Mouse (Mus musculus) adrenal gland, postnatal 4 days (tissue): ENCODE measurements around the gene Scn4b. TPM values are rescaled to one million over a fixed set of nuclear protein-coding genes. Genes with fewer than 3 reads are reported as not detected.

Experiments
- DNase-seq, 2 experiments: peaks; one replicate each; pipeline ENCODE4 v3.0.0; 2021 to 2022; ENCODE audit warnings: low spot score in 2 of 2, mixed read lengths in 2 of 2
- long read RNA-seq, 2 experiments: library from polyadenylated mRNA; stranded (forward); transcript quantifications; one replicate each; pipeline ENCODE4 v2.0.0; 2021
- total RNA-seq, 2 experiments: library from RNA; stranded (reverse); gene quantifications; 2 replicates each; pipeline ENCODE4 v1.2.3; 2021

The Scn4b gene
- 1 to 10 TPM; 2.6 to 3.0 TPM for total RNA-seq
- long read RNA-seq, experiment 1: 0 reads
- long read RNA-seq, experiment 2, partial matches to known transcripts: 0 of 1 reads
- long read RNA-seq, experiment 2, other reads (novel, unspliced or antisense): 1 of 1 reads

DNA sequence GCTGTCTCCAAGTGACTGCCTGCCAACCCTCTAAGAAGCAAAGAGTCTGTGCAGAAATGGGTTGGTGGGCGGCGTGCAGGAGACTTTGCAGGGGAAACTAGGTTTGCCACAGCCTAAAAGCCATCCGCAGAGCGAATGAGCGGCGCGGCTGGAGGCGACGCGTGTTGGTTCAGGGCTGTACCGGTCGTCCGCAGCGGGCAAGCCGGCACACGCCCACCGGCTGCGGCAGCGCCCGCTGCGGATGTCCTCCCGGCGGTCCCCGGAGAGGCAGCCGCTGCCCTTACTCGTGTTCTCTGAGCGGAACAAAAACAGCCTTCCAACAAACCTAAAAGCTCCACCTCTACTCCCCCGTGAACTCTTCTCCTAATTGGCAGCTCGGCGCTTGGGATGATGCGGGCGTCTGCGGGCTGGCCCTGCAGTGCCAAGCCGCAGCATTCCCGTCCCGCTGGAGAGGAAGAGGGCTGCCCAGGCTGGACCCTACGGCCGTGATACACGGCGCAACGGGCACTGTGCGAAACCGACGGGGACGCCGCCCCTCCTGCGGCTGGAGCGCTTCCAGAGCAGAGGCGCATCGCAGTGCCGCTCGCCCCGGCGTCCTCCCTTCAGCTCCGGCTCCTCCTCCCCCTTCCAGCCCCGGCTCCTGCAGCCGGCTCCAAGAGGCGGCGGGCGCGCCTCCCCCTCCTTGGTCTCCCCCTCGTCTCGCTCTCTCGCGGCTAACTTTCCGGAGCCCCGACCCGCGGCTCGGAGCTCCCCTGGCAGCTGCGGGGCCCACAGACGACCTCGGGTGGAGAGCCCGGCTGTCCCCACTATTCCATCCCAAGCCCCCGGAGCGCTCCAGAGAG lies at the start of gene Scn4b:
Gene Scn4b (plus strand): TSS at position 205 of the 842 bp plus-strand sequence.
- DNase-seq: no peak

- DNase-seq: no peak
Observed at GRCm38 (mm10) chr9:45090811-45091210, 47.4 kb upstream of the Scn4b start.

- no peak for DNase-seq
Observed at GRCm38 (mm10) chr9:45092641-45093040, 45.6 kb upstream of the Scn4b start.

DNA sequence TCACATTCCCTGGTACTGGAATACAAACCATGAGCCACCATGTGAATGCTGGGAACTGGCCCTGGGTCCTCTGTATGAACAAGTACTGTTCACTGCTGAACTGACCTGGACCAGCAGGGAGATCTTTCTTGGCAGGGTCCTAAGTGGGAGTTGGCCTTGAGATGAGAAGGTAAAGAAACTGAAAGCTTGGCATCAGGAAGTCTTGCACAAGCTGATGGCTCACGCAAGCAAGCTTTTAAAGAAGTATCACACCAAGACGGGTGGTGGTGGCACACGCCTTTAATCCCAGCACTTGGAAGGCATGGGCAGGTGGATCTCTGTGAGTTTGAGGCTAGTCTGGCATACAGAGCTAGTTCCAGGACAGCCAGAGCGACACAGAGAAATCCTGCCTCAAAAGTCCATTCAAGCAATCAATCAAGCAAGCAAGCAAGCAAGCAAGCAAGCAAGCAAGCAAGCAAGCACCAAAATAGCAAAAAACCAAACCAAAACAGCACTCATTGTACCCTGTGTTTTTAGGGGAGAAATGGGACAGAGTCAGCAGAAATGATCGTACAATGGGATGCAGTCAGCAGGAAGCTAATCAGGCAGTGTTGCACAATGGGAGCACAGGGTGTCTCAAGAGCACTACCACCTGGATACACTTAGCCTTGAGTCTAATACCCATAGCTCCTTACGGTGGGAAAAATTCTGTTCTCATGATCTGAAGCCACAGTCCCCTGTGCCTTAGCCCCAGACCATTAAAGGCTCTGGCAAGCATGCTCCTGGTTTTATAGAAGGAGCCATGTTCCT lies 42.9 kb upstream of the Scn4b start:
- no peak for DNase-seq

- DNase-seq: no peak
Observed at GRCm38 (mm10) chr9:45097877-45098276, 40.3 kb upstream of the Scn4b start.

DNA sequence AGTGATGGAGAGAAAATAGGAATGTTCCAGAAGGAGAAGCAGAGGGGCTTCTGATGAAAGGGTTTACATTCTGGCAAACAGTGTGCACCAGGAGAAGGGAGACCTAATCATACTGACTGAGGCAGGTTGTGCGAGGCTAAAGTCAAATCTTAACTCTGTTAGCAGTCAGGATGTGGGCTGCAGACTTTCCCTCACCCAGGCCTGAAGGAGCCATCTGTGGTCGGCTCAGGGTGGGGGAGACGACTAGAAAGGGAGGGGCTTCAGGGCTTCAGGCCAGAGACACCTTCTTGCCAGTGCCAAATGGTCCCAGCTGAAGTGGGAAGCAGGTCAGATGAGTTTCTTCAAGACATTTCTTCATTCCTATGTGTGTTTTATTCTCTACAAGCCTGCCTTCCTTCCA lies 39.8 kb upstream of the Scn4b start:
- DNase-seq: no peak

- DNase-seq: no peak
Observed at GRCm38 (mm10) chr9:45102528-45102927, 35.7 kb upstream of the Scn4b start.

- no peak for DNase-seq
Observed at GRCm38 (mm10) chr9:45103211-45103979, 34.8 kb upstream of the Scn4b start.

GRCm38 (mm10) chr9:45105596-45106374 lies 32.4 kb upstream of the Scn4b start:
- DNase-seq: no peak

GRCm38 (mm10) chr9:45115706-45116105 lies 22.5 kb upstream of the Scn4b start:
- no peak for DNase-seq

GRCm38 (mm10) chr9:45116819-45117218 lies 21.4 kb upstream of the Scn4b start:
- no peak for DNase-seq

DNA sequence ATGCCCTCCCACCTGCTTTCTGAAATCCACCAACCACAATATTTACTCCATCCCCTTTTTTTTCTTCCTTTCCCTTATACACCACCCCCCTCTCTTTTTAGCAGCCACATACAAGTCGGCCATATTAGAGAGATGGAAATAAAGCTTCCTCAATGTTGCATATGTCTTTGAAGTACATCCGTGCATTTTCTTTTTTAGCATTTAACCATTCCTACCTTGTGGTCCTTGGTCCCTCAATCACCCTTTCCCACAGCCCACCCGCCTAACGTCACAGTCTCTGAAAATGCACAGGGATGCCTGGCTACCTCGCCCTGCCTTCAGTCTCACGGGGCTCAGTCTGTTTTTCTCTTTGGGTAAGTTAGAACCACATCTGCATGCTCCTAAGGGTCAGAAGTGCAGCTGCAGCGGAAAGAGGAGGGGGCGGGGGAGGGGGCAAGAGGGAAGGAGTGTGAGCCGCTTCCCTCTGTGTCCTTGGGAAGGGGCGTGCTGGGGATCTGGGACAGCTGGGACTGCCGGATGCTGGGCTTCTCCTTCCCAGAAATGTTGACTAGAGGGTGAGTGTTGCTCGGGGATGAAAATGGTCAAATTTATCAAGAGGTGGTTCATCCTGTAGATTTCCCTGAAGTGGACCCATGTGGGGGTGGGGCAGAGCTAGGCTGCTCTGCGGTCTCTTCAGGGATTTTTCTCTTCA lies 20.3 kb upstream of the Scn4b start, which contains the start of gene Scn2b:
Gene Scn2b (plus strand): TSS at position 42 of the 691 bp plus-strand sequence.
- DNase-seq: no peak

GRCm38 (mm10) chr9:45118552-45118951 lies 19.6 kb upstream of the Scn4b start:
- DNase-seq: no peak

DNA sequence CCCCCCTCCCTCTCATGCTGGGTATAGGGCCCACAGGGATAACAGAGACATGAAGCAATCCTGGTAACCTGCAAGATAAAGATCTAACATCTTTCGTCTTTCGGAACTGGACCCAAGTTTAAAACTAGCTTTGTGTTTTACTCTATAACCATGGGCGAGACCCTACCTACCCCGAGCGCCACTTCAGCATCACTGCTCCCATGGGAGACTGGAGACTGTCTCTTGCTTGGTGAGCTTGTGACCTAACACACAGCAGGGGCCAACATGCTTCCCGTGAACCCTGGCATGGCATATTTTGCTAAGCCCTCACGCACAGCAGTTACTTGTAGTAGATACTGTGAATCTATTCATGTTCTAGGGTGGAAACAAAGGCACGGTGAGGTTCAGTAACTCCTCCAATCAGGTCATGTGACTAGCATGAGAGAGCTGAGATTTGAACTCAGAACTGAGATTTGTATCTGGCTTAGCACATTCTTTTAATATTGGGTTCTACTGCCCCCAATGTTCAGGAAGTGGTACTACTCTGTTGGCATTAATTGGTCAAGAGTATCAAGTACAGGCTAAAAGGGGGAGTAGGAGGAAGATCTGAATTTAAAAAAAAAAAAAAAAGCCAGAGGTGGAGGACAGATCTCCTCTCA lies 18.8 kb upstream of the Scn4b start:
- DNase-seq: no peak

GRCm38 (mm10) chr9:45119954-45120530 lies 18.2 kb upstream of the Scn4b start:
- DNase-seq: no peak

DNA sequence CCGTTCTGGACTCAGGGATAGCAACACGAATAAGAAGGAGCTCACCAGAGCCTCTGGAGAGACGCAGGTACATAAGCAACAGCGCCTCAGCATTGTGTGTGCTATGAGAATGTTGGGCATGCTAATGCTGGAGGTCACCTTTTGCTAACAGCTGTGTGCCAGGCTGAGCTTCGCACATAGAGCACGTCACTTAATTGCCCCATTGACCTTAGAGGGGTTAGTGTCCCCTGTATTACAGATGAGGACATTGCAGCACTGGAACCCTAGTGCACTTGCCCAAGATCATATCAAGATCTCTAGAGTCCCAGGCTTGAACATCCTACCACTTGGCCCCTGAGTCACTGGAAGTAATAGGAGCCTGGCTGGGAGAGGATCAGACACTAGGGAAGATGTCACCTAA lies 17.6 kb upstream of the Scn4b start:
- no peak for DNase-seq

- no peak for DNase-seq
Observed at GRCm38 (mm10) chr9:45121001-45121400, 17.2 kb upstream of the Scn4b start.

DNA sequence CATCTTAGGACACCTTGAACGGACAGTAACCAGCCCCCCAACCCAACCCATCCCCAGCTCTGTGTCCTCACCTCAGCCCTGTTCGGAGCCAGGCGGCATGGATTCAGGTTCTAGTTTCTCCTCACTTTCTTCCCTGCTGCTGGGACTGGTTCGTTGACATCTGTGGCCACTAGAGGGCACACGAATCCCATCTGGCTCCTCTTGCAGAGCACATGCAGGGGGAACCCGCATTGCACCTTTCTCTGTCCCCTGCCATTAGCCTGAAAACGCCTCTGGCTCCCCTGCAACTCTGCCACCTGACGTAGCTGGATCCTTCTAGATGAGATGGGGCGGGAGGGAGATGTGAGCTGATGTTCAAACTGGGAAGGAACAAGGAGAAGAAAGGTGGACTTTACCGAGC lies 16.4 kb upstream of the Scn4b start:
- peak in 1 of 2 experiments; percentile 44 for DNase-seq

- no peak for DNase-seq
Observed at GRCm38 (mm10) chr9:45122209-45122761, 15.9 kb upstream of the Scn4b start.
